Mouse (Mus musculus) kidney, postnatal 36 days (tissue): ENCODE measurements around the gene Ppcdc.

ENCODE experiments used
- DNase-seq, 2 experiments: peaks; one replicate each; pipeline ENCODE4 v3.0.0; 2021 to 2022; ENCODE audit warnings: mixed read lengths in 2 of 2

Ppcdc gene

DNA sequence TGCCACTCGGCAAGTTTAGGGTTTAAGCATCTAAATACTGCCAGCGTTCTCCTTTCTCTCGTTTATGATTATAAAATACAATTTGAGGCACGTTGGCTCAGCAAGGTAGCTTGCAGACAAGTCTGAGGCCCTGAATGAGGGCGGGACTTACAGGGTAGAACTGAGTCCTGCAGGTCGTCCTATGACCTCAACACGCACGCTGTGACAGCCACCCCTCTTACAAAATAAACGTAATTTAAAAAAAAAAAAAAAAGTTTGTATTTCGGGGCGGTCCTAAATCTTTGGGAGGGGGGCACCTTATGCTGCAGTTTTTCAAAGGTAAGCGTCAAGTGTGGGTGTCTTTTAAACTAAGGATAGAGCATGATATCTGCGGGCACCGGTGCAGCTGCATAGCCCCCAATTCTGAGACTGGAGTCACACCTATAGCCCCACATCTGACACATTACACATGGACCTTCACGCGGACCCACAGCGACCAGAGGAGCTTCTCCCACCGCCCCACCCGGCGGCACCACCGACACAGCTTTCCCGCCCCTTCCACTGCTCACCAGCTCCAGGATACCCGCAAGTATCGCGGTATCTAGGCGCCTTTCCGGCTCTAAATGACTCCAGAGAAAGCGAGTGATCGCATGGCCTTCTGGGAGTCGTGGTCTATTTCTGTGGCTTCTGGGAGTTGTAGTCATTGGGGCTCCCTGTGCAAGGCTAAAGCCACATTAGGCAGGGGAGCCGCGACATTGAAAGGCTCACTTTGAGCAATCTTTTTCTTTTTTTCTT lies at the start of gene Ppcdc:
TSS of gene Ppcdc (minus strand) at position 603 of the 774 bp plus-strand sequence.
- peak; percentile 94 to 98 for DNase-seq

DNA sequence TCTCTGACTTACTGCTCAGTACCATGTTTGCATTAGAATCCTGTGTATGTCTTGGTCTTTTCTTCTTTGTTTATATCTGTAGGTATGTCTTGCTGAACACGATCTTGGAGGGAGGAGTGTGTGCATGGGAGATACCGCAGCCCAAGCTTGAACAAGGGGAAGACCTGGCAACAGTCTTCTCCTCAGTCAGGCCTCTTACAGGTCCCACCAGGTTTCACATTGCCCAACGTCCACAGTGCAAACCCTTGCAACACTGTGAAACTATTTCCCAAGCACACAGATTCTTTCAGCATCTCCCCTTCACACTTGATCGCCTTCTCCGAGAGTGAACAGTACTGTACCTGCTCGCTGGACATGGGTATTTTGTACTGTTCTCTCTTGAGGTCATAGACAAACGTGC lies 47.9 kb upstream of the Ppcdc start:
- no peak for DNase-seq

DNA sequence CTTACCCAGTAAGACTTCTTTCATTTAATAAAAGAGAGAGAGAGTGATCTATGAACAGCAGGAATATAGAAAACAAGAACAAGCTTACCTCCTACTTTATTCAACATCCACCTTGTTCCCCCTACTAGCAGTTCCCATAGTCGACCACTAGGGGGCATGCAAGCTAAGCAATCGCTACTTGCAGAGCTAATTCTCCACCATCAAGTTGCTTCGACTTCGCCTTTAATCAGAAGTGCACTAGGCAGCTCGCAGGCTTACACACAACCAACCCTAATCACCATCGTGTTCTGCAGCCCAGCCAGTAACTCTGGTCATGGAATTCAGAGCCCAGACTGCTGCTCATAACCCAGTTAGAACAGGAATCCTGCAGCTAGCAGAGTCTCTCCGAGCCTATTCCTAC lies 45.9 kb upstream of the Ppcdc start:
- peak; percentile 83 to 90 for DNase-seq

DNA sequence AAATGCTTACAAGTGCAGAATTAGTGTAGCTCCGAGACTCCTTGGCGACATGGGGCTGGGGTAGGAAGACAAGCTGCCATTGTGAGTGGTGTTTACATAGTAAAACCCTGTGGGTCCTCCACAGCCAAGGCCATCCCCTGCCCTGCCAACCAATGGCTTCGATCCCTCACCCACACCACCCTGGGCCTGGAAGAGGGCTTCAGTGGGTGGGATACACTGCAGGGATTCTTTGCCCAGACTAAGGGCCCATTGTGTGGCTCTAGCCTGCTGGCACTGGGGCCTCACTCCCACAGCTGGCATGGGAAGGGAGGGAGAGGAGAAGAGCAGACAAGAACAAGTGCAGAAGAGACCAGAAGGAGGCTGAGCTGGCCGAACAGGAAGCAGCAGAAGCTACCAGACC lies 29.0 kb upstream of the Ppcdc start:
- no peak for DNase-seq

DNA sequence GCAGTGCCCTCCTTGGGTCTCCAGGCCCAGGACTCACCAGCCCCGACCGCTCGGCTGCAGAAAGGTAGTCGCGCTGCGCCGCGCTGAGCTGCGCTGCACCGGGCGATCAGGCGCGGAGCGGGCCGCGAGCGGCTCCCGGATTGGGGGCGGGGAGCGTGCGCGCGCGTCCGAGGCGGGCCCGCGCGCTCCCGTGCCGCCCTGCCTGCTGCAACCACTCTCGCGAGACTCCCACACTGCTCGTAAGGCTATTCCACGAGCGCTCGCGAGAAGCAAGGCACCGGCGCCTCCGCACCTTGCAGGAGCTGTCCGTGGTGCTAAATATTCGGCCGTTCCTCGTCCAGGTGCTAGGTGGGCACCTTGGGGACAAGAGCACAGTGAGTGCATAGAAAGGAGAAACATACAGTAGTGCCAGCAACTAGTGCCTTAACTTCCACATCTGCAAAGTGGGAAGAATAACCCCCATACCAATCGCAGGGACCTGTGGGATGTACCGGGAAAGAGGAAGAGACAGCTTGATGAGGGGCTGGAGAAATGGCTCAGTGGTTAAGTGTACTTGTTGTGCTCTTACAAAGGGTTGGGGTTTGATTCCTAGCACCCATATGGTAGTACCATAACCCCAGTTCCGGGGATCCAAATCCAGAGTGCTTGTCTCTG lies 28.1 kb upstream of the Ppcdc start, which contains the start of gene Scamp5:
TSS of gene Scamp5 (minus strand) at position 165 of the 654 bp plus-strand sequence.
- DNase-seq = peak; percentile 94 to 97

DNA sequence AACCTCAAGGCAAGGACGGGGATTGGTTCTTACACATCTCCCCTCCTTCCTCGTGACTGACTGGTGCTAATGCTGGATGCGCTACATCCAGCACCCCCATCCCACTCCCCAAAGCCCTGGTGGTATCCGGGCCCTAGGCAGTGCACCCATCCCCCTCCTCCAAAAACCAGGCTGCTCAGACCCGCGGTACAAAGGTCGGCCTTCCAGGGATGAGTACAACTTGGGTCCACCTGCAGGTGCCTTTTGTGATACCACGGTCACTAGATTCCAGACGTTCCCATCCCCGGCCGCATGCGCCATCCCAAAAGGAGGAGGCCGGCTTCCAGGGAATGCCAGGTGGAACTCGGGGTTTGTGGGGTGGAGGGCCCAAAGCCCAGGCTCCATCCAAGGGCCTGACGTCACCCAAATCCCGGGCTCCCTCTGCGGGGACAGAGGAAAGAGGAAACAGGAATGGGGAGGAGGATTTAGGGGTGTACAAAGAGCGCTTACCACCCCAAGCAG lies 27.4 kb upstream of the Ppcdc start:
- peak; percentile 37 to 62 for DNase-seq

DNA sequence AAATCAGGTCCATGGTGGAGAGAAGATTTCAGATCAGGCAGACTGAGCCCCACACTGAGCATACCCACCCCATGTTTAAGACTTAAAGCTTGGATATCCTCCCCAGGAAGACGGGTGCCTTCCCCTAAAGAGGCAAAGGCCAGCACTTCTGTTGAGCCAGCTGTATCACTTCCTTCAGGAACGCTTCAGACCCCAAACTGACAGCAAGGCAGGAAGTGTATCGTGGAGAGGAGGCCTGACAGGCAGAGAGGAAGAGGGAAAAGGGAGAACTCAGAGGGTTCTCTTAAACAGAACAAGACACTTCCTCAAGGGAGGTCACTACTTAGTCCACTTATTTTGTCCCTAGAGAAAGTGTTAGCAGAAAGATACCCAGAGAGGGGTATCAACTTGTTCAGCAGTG lies 26.2 kb upstream of the Ppcdc start:
- no peak for DNase-seq

DNA sequence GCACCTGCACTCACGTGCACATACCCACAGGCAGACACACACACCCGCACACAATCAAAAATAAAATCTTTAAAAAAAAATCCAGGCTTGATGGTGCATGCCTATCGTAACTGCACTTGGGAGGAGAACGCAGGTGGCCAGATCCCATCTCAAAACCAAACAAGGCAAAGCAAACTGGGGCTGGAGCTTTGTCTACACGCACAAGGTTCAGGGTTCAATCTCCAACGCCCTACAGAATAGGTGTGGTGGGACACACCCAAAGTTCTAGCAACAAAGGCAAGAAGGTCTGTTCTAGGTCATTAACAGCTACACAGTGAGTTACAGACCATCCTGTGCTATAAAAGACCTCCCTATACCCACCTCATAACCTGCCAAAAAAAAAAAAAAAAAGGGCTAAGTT lies 22.9 kb upstream of the Ppcdc start:
- DNase-seq = no peak

DNA sequence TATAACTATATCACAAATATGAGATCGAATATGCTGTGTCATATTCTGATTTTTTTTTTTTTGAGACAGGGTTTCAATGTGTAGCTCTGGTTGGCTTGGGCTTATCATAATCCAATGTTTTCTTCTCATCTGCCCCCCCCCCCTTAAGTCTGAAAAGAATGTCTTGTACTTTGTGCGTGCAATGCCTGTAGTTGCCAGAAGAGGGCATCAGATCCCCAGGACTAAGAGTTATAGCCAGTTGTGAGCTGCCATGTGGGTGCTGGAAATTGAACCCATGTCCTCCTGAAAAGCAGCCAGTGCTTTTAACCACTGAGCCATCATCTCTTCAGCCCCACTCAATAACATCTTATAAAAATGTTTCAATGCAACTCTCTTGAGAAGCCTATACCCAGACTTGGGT lies 19.8 kb upstream of the Ppcdc start:
- DNase-seq = no peak

DNA sequence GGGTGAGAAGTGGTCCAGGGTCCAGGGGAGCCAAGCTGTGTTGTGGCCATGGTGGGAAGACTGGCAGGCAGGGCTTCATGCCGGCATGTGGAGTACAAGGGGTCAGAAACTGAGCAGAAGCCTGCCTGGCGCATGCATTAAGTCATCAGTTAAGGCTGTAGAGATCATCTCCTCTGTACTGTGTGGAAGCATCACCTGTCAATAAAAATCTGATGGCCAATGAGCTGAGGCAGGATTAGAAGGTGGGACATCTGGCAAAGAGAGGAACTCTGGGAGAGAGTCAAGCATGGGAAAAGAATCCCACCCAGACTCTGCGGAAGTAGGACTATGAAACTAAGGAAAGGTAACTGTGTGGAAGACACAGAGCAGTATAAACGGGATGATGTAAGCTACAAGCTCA lies 13.6 kb upstream of the Ppcdc start:
- DNase-seq = no peak

DNA sequence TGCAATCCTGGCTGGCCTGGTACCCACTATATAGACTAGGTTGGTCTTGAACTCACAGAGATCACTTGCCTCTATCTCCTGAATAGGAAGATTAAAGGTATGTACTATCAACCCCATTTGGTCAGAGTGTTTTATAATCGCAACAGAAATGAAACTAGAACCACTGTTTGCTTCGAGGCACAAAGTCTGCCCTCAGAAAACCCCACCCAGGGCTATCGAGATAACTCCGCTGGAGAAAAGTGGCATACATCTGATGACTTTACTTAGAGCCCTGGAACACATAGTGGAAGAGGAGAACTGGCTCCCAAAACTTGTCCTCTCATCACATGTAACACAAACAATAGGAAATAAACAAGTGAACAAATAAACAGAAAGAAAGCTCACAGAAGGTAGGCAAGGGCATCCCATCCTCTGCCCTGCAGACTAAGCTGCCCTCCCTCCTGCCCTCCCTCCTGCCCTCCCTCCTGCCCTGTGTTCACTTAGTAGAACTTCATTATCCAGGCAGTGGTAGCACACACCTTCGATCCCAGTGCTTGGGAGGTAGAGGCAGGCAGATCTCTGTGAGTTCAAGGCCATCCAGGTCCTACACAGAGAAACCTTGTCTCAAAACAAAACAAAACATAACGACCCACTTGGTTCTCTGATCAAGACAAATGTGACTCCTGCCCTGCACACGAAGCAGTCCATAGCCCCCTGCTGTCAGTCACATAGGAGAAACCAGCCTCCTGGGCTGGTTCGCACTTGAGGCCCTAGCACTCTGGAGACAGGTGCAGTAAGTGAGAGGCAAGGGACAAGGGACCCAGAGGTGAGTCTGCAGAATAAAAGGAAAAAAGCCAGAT lies 12.9 kb upstream of the Ppcdc start:
- no peak for DNase-seq

DNA sequence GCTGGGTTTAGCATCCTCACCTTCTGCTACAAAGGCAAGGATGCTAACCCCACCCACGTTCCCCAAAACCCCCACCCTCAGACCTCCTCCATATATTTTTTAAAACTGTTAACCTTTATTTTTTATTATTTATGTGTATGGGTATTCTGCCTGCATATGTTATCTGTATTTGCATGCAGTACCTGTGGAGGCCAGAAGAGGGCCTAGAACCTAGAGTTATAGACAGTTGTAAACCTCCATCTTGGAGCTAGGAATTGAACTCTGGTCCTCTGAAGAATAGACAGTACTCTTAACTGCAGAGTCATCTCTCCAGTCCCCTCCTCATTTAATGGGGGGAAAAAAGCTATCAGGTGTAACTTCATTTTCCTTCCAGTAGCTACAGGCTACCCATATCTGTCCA lies 9.8 kb upstream of the Ppcdc start:
- peak in 1 of 2 experiments; percentile 48 for DNase-seq

DNA sequence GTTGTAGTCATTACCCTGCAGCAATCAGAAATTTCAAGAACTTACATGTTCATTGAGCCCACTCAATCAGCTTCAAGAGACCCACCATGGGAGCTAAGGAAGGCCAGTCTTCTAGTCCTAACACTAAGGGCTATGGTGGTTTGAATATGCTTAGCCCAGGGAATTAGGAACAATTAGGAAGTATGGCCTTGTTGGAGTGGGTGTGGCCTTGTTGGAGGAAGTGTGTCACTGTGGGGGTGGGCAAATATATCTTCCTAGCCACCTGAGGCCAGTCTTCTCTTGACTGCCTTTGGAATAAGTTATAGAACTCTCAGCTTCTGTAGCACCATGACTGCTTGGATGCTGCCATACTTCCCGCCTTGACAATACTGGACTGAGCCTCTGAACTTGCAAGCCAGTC lies 696 bp upstream of the Ppcdc start:
- no peak for DNase-seq

DNA sequence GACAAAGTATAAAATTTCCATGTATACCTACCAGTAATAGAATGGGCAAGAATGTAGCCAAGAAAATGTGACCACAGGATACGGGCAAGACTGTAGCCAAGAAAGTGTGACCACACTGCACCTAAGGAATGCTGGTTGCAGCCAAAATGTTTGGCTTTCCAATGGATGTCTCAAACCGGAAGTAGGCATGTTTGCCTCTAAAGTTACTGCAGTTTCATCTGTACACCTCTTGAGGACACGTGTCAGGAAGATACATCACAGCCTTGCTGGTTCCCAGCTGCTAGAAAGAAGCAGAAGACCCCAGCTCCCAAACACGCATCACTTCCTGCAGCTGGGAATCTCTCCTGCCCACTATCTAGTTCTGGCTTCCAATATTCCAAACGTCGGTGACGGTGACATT lies 841 bp downstream of the Ppcdc start:
- peak in 1 of 2 experiments; percentile 29 for DNase-seq

DNA sequence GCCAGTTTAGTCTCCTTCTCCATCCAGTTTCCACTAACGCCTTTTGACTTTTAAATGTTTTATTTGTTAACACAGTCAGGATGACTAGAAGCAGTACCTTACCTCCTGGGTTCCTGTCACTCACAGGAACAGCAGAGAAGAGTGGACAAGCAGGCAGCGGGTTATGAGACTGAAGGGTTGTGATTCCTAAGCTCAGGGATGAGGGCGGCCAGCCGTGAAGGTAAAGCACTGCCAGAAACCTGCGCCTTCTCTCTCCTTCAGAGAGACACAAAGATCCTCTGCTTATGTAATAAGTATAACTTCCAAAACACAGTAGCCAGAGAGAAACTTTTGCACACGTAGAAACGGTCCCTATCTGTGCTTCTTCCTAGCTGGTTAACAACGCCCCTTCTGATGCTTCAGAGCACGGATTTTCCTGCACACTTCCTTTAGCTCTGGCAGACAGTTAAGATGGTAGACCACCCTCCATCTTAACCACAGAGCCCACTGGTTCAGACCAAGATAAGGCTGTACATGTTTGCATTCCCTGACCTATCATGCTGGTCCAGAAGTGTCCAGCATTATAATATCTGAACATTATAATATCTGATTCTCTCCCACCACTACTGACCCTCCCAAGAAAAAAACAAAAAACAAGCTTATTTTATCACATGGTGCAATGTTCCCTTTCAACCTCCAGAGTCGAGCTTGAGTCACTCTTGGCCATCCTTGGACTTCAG lies 1.9 kb downstream of the Ppcdc start:
- peak; percentile 58 to 63 for DNase-seq

DNA sequence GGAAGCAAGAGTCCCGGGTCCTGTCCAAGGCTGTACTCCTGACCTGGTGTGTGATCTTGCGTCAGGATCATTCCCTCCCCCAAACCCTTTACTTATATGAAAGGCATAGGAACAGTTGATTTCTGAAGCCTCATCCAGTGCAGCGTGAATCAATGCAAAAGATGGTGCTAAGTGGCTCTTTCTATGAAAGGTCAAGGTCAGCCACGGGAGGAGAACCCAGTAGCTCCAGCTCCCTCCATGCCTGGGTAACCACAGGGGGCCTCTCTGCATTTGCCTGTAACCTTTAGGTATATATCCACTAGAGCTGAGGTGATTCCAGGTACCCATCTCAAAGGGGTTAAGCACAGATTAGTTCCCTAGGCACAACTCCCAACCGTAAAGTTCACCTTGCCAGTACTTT lies 3.8 kb downstream of the Ppcdc start:
- DNase-seq = no peak

DNA sequence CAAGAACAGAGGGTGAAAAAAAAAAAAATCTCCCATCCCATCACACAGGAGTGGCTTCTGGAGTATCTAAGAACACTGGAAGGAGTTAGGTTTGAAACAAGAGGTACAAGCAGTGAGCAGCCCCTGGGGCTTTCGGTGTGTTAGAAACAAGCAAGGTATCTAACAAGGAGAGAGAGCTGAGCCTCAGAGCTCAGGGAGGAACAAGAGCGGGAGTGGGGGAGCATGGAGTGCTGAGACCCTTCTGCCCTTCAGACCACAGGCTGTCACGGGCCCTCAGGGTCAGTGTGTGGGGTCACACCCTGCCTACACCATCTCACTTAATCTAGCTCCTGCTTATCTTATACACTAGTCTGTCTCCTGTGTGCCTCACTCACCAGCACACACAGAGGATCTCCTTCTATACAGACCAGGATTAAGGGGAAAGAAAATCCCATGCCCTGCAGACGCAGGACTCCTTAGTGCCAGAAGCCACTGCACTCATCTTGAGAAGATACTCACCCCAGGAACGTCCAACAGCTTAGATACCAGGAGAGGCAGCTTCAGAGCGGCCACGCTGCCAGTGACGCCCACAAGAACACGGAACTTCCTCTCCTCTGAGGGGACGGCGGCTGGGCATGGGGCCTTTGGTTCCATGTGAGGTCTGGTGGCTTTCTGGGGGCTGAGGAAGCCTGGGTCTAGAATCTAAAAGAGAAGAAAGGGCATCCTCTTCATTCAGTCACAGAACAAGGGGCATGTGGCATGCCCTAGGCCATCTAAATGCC lies 5.3 kb downstream of the Ppcdc start:
- DNase-seq = no peak

DNA sequence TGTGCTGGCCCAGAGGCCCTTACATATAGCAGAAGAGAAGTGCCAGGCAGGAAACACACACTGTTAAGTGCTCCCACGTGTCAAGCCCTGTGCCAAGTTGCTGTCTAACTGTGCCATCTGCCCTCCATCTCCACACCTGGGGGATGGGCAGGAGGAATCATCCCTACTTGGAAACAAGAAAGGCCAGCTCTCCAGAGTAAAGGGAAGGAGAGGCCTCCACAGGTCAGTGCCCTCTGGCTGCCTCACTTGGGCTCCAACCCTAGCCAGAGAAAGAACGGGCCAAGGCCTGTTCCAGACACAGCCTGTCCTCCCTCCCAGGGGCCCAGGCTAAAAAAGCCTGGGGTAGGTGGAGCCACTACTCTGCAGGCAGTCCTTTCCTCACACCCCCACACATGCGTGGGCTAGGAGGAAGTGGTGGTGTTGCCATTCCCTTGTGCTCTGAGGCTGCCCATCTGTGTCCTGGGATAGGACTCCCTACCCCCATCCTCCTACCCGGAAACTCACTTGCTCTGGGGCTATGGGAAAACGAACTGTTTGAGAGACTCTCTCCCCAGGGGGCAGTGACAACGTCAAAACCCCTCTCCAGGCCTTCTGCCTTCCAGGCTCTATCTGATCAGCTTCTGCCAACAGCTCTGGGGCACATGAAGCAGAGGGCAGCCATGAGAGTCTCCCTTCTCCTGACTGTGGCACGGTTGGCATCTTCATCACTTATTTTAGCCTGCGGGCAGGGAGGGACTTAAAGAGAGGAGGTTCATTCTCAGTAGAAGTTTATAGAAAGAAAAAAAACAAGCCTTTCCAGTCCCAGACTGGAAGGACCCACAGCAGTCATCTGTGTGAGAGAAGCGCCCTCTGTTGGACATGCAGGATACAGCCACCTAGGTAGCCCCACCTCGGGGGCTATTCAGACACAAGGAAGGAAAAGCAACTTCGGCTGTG lies 6.6 kb downstream of the Ppcdc start:
- DNase-seq = peak; percentile 81 to 87

DNA sequence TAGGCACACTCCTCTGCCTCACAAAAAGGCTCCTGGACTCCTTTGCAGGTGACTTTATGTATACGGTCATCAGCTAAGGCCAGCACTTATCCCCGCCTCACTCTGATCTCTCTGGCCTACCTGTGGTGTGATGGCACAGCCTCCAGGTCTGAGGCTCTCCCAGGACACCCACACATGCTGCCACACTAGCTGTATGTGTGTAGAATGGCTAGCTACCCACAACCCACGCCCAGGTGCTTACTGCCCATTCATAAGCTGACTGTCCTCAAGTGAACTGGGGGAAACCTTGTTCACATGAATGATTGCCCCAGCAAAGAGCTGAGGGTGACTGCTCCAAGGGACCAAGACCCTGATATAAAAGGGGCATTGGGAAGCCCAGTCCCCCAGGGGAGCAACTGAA lies 7.4 kb downstream of the Ppcdc start:
- no peak for DNase-seq

DNA sequence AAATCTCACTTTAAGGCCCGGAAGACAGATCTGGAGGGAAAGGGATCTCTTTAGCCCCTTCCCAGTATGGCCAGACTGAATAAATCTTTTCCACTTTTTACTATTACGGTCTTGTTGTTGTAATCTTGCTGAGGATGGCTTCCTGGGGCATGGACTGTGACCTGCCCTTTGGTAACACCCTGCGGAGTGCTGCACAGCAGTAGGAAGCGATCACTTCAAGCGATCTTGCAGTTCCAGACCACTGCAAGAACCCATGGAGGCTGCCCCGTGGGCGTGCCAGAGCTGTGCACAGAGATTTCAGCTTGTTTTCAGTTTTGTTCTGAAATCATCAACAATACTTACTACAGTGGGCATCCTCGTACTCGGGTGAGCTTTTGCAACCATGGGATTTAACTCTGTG lies 8.7 kb downstream of the Ppcdc start:
- peak; percentile 53 to 68 for DNase-seq

DNA sequence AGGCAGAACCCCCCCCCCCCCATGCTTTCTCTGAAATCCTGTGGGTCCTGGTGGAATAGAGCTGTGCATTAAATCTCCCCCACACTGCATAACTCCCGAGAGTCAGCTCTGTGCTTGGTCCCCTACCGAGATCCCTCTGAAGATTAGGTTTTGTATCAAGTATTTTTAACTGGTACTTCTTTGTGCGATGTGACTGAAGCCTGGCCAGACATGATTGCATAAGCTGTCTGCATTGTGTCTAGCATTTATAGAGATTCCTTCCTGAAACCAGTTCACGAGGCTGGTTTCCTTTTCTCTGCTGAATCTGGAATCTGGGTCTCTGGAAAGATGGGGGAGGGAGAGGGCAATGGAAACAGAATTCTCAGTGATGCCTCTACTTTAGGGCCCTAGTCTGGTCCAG lies 11.5 kb downstream of the Ppcdc start:
- no peak for DNase-seq
